Mouse (Mus musculus) kidney, embryonic 16.5 days (tissue): ENCODE results near the gene Rbm4b. TPM values are rescaled to one million over a fixed set of nuclear protein-coding genes. Genes with fewer than 3 reads are reported as not detected.

Experiments
- ATAC-seq: fragments of 200-750 bp; cut with Nextera tagmentation; 2 replicates; pipeline ENCODE4 v1.8.0; 2017; ENCODE audit warnings: moderate TSS enrichment; ENCODE audit not compliant: low FRiP score, low TSS enrichment
- H3K27ac ChIP-seq: fragments of 300-500 bp; sonication (generic); 2 replicates; pipeline ENCODE4 v1.5.1; 2014; ENCODE audit warnings: low read length
- H3K27me3 ChIP-seq: fragments of 300-500 bp; sonication (generic); 2 replicates; pipeline ENCODE4 v1.6.1; 2014; ENCODE audit warnings: low read length, control low read depth, mixed read lengths; ENCODE audit not compliant: insufficient read depth
- H3K36me3 ChIP-seq: fragments of 300-500 bp; sonication (generic); 2 replicates; pipeline ENCODE4 v1.6.1; 2014; ENCODE audit warnings: low read length, control low read depth, mixed read lengths; ENCODE audit not compliant: insufficient read depth
- H3K4me1 ChIP-seq: fragments of 300-500 bp; sonication (generic); 2 replicates; pipeline ENCODE4 v1.6.1; 2014; ENCODE audit warnings: low read length, control low read depth, mixed read lengths; ENCODE audit not compliant: insufficient read depth
- H3K4me2 ChIP-seq: fragments of 300-500 bp; sonication (generic); replicated peaks from 2 replicates; pipeline ENCODE4 v1.6.1; 2014; ENCODE audit warnings: low read depth, low read length
- H3K4me3 ChIP-seq: fragments of 300-500 bp; sonication (generic); 2 replicates; pipeline ENCODE4 v1.5.1; 2014; ENCODE audit warnings: mild to moderate bottlenecking, low read length
- H3K9ac ChIP-seq: fragments of 300-500 bp; sonication (generic); replicated peaks from 2 replicates; pipeline ENCODE4 v1.6.1; 2014; ENCODE audit warnings: low read length
- H3K9me3 ChIP-seq: fragments of 300-500 bp; sonication (generic); 2 replicates; pipeline ENCODE4 v1.6.1; 2016; ENCODE audit warnings: low read length, control low read depth
- WGBS: fragments of 180-500 bp; shearing (Covaris S2); extraction: QIAGEN DNeasy Blood & Tissue Kit; methylation state at CpG from one replicate; pipeline ENCODE4 v1.1.7; 2014; 5-methylcytosine and 5-hydroxymethylcytosine counted together
- polyA plus RNA-seq: library from polyadenylated mRNA; unstranded; fragments of >200 nt; fragmentation: Nextera tagmentation; extraction: Ambion mirVana; gene quantifications from 2 replicates; pipeline ENCODE4 v1.2.1, GENCODE M21; 2015

The Rbm4b gene
- 75.5 and 77.2 TPM in 2 replicates for polyA plus RNA-seq

DNA sequence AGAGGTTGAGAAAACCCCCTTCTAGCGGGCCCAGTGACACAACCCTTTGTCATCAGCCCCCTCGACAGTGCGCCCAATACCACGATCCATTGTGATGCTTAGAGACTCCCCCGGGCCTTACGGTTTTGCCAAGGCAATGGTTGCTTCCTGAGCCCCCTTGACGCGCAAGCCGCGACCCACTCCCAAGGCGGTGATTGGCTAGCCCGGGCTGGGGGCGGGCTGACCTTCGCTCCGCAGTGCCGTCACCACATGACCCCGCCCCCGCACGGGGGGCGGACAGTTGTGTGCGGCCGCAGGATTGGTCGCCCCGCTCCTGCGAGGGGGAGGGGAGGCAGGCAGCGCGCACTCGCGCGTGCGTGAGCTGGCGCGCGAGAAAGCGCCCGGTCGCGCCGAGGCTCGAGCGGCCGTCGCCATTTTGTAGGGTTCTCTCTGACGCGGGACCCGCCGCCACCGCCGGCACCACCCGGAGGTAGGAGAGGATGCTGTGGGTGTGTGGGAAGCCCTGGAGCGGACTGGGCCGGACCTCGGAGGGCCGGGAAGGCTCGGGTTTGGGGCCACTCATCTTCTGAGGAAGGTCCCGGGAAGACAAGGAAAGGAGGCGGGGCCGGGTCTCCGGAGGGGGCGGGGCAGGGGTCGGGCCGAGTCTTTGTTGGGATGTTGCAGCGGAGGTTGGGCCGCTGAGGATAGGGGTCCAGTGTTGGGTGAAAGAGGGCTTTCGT, at the start of gene Rbm4b:
Rbm4b (plus strand) TSS at position 305 of the 719 bp plus-strand sequence.
- Histone ChIP-seq H3K4me2 (peak within 1 kb of the TSS; percentile 78), H3K4me1 (peaks cover 15% of the 10 kb centered on the region), H3K36me3 (no peaks in the 10 kb centered on the region), H3K9me3 (no peaks in the 10 kb centered on the region), H3K27ac (peak within 1 kb of the TSS; percentile 98), H3K9ac (peak within 1 kb of the TSS; percentile 97), H3K27me3 (no peaks in the 10 kb centered on the region), H3K4me3 (peak within 1 kb of the TSS; percentile 85)
- peak; percentile 97 for ATAC-seq
- whole genome bisulfite sequencing: under 1% methylated on average over 57 of the region's 65 CpGs

DNA sequence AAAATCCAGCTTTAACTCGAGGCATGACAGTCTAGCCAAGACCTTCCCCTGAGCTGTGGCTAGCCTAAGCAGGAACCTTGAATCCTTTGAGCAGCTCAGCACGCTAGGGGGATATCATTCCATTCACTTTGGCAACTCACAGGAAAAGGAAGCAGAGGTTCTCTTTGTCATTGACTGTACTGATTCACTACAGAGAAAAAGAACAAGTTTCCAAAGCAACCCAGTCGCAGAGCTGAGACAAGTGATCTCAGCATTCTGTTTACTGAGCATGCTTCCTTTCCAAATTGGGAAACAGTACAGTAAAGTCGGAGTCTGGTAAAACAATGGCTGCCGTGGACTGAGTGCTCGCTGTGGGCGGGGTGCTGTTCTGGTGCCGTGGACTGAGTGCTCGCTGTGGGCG, 47.5 kb upstream of the Rbm4b start:
- peaks cover 41% of the 10 kb centered on the region for H3K27me3 ChIP-seq
- H3K27ac ChIP-seq: no peak overlapping the region
- H3K4me1 ChIP-seq: peaks cover 13% of the 10 kb centered on the region
- ATAC-seq: no peak
- H3K36me3 ChIP-seq: no peaks in the 10 kb centered on the region
- no peaks in the 10 kb centered on the region for H3K9me3 ChIP-seq
- H3K4me3 ChIP-seq: no peak overlapping the region
- H3K9ac ChIP-seq: no peak overlapping the region
- no peak overlapping the region for H3K4me2 ChIP-seq
- 68% methylated on average over 10 of the region's 10 CpGs for WGBS

DNA sequence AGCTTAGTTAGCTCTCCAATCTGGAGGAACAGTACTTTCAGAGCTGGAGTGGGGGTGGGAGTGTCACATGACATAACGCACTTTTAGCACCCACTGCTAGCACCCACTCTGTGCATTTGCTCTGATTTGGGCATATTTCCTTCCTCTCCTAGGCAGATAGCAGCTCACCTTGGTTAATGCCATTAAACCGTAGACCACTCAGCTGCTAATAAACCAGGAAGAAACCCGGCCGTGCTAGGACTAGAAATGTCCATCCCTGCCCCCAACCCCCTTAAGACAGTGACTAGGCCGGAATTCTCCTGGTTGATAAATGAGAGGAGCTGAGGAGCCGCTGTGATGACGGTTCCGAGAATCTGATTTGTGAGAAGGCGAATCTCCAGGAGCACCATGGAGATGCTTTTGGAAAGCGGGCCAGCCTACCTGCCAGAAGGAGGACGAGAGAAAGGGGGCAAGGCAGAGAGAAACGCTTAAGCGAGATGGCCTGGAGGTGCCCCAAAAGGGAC, 45.1 kb upstream of the Rbm4b start, which contains the start of gene Sptbn2:
Sptbn2 (plus strand) TSS at position 70 of the 503 bp plus-strand sequence.
- H3K27me3 ChIP-seq: peaks cover 52% of the 10 kb centered on the region
- H3K27ac ChIP-seq: no peak within 1 kb of the TSS
- peak within 1 kb of the TSS; percentile 100 for H3K4me2 ChIP-seq
- H3K36me3 ChIP-seq: no peaks in the 10 kb centered on the region
- ATAC-seq: no peak
- peaks cover 13% of the 10 kb centered on the region for H3K4me1 ChIP-seq
- 15% methylated on average over 13 of the region's 13 CpGs for WGBS
- H3K9ac ChIP-seq: peak within 1 kb of the TSS; percentile 65
- no peaks in the 10 kb centered on the region for H3K9me3 ChIP-seq
- peak within 1 kb of the TSS; percentile 68 for H3K4me3 ChIP-seq

DNA sequence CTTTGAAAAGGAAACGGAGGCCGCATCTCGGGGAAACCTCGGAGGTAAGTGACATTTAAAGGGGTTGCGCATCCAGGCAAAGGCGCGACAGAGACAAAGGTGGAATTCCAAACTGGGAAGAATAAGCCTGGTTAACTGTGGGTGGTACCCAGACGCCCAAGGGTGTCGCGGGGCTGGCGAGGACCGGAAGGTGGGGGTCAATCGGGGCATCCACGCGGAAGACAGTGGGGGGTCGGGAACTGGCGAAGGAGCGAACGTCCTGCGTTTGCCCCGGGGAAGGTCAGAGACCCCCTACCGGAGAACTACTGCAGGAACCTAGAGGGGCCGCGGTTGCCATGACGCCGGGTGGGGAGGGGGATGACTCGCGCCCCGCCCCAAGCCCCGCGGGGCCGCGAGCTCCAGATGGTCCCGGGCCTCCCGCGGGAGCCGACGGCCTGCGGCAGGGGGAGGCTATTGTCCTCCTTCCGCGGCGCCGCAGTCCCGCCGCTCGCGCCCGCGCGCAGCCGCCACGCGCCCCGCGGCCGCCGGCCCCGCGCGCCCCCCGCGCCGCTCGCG, 44.6 kb upstream of the Rbm4b start:
- under 1% methylated on average over 60 of the region's 65 CpGs for WGBS

DNA sequence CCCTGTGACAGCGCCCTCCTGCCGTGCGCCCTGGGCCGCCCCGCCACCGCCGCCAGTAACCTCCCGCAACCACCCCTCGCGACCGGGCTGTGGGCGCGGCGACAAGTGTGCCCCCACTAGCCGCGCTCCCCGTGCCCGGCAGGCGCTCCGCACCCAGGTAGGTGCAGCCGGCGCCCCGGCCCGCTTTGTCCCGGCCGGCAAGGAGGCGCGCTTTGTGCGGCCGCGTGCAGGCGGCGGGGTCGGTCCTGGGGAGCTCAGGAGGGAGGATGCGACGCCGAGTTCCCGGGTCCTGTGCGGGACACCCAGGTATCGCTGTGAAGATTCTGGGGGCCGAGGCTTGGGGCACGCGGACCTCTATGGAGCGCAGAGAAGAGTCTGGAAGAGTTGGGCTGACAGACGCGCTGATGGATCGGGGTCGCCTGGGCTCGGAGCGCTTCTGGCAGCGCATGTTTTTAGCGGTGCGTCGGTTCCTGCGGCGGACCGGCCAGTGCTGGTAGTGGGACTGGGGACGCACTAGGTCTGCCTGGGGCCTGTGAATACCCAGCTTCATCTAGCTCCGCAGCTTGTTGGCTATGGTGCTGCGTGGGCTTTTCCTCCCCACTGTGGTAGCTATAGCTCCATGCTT, 44.0 kb upstream of the Rbm4b start:
- H3K4me2 ChIP-seq: peak overlapping the region; percentile 100
- peak overlapping the region; percentile 65 for H3K9ac ChIP-seq
- H3K27me3 ChIP-seq: peaks cover 52% of the 10 kb centered on the region
- ATAC-seq: 0 out of 2 replicates have a peak, but pooled peaks have one; percentile 51
- H3K4me3 ChIP-seq: peak overlapping the region; percentile 68
- H3K27ac ChIP-seq: no peak overlapping the region
- H3K4me1 ChIP-seq: peaks cover 13% of the 10 kb centered on the region
- no peaks in the 10 kb centered on the region for H3K36me3 ChIP-seq
- under 1% methylated on average over 60 of the region's 60 CpGs for WGBS
- H3K9me3 ChIP-seq: no peaks in the 10 kb centered on the region

More for the DNA sequence above, 44.6 kb upstream of the Rbm4b start:
- H3K9ac ChIP-seq: peak overlapping the region; percentile 65
- ATAC-seq: 0 out of 2 replicates have a peak, but pooled peaks have one; percentile 27
- no peaks in the 10 kb centered on the region for H3K36me3 ChIP-seq
- peak overlapping the region; percentile 100 for H3K4me2 ChIP-seq
- no peak overlapping the region for H3K27ac ChIP-seq
- no peaks in the 10 kb centered on the region for H3K9me3 ChIP-seq
- peaks cover 13% of the 10 kb centered on the region for H3K4me1 ChIP-seq
- H3K27me3 ChIP-seq: peaks cover 52% of the 10 kb centered on the region
- H3K4me3 ChIP-seq: peak overlapping the region; percentile 68

DNA sequence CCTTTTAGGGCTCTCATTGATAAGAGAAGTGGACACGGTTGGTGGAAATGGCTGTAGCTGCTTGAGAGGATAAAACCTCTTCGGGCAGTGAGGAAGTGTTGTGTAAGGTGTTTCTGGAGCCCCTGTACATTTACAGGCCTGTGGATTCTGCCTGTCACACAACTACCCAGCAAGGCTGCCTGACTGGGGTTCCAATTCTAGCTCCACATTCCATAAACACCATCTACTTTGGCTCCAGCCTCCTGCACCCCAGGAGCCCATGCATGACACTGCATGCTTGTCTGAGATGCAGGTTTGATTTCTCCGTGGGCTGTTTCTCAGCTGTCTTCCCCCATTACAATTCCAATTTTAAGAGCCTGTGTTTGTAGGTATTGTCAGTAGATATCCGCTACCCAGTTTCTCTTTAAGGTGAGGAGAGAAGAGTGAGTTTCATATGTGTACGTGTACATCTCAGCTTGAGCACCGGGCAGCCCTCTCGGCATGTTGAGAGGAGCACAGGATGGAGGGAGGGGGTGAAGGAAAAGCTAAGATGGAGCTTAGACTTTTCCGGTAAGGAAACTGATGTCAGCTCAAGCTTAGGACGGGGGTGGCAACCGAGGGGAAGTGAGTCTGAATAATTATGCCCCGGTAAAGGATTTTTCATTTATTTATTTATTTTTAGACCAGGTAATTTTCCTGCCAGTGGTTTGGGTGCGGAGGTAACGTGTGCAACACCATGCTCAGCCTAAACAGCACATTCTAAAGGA, 43.3 kb upstream of the Rbm4b start:
- Histone ChIP-seq H3K36me3 (no peaks in the 10 kb centered on the region), H3K9me3 (no peaks in the 10 kb centered on the region), H3K27ac (no peak overlapping the region), H3K4me1 (peaks cover 13% of the 10 kb centered on the region), H3K27me3 (peaks cover 52% of the 10 kb centered on the region), H3K9ac (no peak overlapping the region; the same call in 1 of the 2 replicates), H3K4me2 (peak overlapping the region; percentile 100), H3K4me3 (peak overlapping the region; percentile 68)
- WGBS: 43% methylated on average over 13 of the region's 13 CpGs
- ATAC-seq: no peak

DNA sequence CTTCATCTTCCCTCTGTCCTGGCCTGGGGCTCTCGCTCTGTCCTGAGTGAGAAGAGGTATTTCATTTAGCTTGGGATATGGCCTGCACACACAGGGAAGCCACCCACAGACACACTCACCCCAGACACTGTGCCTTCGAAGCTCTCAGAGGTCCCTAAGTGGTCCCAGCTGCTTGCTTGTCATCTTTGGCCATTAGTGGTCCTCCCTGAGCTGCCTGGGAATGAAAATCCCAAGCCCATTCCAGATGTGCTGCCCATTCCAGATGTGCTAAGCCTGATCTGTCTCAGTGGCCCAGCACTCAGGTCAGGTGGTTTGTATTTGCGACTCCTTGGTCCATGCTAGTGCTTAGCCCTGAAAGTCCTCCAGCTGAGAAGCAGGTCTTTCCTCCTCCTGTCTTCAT, 42.4 kb upstream of the Rbm4b start:
- 77% methylated on average over 3 of the region's 3 CpGs for WGBS
- H3K9me3 ChIP-seq: no peaks in the 10 kb centered on the region
- H3K9ac ChIP-seq: no peak overlapping the region
- H3K4me1 ChIP-seq: peaks cover 22% of the 10 kb centered on the region
- H3K27me3 ChIP-seq: peaks cover 52% of the 10 kb centered on the region
- H3K36me3 ChIP-seq: no peaks in the 10 kb centered on the region
- H3K4me2 ChIP-seq: no peak overlapping the region
- no peak overlapping the region for H3K27ac ChIP-seq
- no peak overlapping the region for H3K4me3 ChIP-seq
- no peak for ATAC-seq

DNA sequence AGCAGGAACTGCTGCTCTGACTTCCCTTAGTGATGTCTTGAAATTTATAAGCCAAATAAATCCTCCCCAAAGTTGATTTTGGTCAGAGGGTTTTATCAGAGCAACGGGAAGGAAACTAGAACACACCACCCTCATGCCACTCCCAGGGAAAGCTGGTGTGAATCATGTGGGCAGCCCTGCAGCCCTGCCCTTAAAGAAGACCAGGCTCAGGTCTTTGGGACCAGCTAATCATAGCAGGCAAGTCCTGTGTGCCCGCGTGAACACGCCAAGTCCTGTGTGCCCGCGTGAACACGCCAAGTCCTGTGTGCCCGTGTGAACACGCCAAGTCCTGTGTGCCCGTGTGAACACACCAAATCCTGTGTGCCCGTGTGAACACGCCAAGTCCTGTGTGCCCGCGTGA, 39.5 kb upstream of the Rbm4b start:
- Histone ChIP-seq H3K4me1 (peaks cover 33% of the 10 kb centered on the region), H3K4me2 (no peak overlapping the region), H3K27ac (no peak overlapping the region), H3K9me3 (no peaks in the 10 kb centered on the region), H3K27me3 (peaks cover 34% of the 10 kb centered on the region), H3K9ac (no peak overlapping the region), H3K4me3 (no peak overlapping the region), H3K36me3 (no peaks in the 10 kb centered on the region)
- ATAC-seq: no peak
- 95% methylated on average over 14 of the region's 14 CpGs for WGBS

DNA sequence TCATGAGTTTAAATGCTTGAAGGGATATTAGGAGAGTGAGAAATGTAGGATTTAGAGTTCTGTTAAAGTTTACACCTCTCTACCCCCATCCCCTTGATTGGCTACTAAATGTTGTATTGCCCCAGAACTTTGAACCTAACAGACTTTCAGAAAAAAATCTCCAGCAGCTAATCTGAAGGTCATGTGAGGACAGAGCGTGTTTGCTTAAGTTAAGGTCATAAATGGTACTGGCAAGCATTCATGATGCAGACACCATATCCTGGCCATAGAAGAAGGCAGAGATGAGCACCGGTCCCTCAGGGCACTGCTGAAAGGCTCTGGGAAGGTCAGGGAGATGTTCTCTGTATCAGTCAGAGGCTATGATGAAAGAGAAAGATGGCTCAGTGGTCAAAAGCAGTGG, 39.0 kb upstream of the Rbm4b start:
- H3K4me1 ChIP-seq: peaks cover 30% of the 10 kb centered on the region
- no peak overlapping the region for H3K4me2 ChIP-seq
- no peak overlapping the region for H3K27ac ChIP-seq
- no peak for ATAC-seq
- no peak overlapping the region for H3K9ac ChIP-seq
- no peaks in the 10 kb centered on the region for H3K9me3 ChIP-seq
- H3K27me3 ChIP-seq: peaks cover 29% of the 10 kb centered on the region
- 97% methylated on average over 2 of the region's 2 CpGs for WGBS
- H3K4me3 ChIP-seq: no peak overlapping the region
- no peaks in the 10 kb centered on the region for H3K36me3 ChIP-seq
